Mouse (Mus musculus) kidney, postnatal 25 days (tissue): ENCODE data around the gene Ccdc85a.
"Not testable (repeated sequence)": the region's sequence is repeated elsewhere in the genome, so short reads cannot be mapped to it uniquely, and the experiment has no call there.

Experiments used
- DNase-seq, 2 experiments: peaks; one replicate each; pipeline ENCODE4 v3.0.0; 2021; ENCODE audit warnings: mixed read lengths in 2 of 2

The Ccdc85a gene

GRCm38 (mm10) chr11:28415841-28416240, 168.3 kb downstream of the Ccdc85a start:
- no peak for DNase-seq

- not testable (repeated sequence) for DNase-seq
Observed at GRCm38 (mm10) chr11:28409880-28410279, 174.2 kb downstream of the Ccdc85a start.

GRCm38 (mm10) chr11:28397166-28397565, 187.0 kb downstream of the Ccdc85a start:
- no peak for DNase-seq

- no peak for DNase-seq
Observed at GRCm38 (mm10) chr11:28375891-28376290, 208.2 kb downstream of the Ccdc85a start.

GRCm38 (mm10) chr11:28374636-28375035, 209.5 kb downstream of the Ccdc85a start:
- no peak for DNase-seq

- DNase-seq, result not testable (repeated sequence)
Observed at GRCm38 (mm10) chr11:28371381-28371780, 212.7 kb downstream of the Ccdc85a start.

GRCm38 (mm10) chr11:28365929-28366244, 218.2 kb downstream of the Ccdc85a start:
- no peak for DNase-seq

- DNase-seq, result peak; percentile 90
Observed at GRCm38 (mm10) chr11:28365209-28365928, 218.8 kb downstream of the Ccdc85a start.

GRCm38 (mm10) chr11:28343465-28343864, 240.7 kb downstream of the Ccdc85a start:
- no peak for DNase-seq

- no peak for DNase-seq
Observed at GRCm38 (mm10) chr11:28341887-28342286, 242.2 kb downstream of the Ccdc85a start.

- DNase-seq, result peak in 1 of 2 experiments; percentile 27
Observed at GRCm38 (mm10) chr11:28339224-28340150, 244.6 kb downstream of the Ccdc85a start, which contains the start of gene Gm6685. Gene Gm6685, minus strand, starts transcription at chr11:28339867.
